Mouse (Mus musculus): ENCODE results near the gene Kcnab3. TPM values are rescaled to one million over a fixed set of nuclear protein-coding genes. Genes with fewer than 3 reads are reported as not detected.

Gene Kcnab3
- 1 to 10 TPM; 1.9 to 3.8 TPM for polyA plus RNA-seq (2017; shearing (Covaris generic))

GRCm38 (mm10) chr11:69325628-69326407, at the start of gene Kcnab3:
Gene Kcnab3 (plus strand): TSS chr11:69326258.

GRCm38 (mm10) chr11:69323667-69324111, 2.4 kb upstream of the Kcnab3 start, which contains the start of the genes Cntrob and Trappc1:
Gene Cntrob (minus strand): TSS chr11:69323775.
Gene Trappc1 (plus strand): TSS chr11:69323980.

GRCm38 (mm10) chr11:69340161-69341131, 14.4 kb downstream of the Kcnab3 start, which contains the start of gene Rnf227:
Gene Rnf227 (plus strand): TSS chr11:69340461.

GRCm38 (mm10) chr11:69369215-69369989, 43.3 kb downstream of the Kcnab3 start, which contains the start of gene Chd3:
Gene Chd3 (minus strand): TSS chr11:69369406.

Other genes starting within 250 kb of the Kcnab3 start
- gene Vamp2, start 237.8 kb upstream of the Kcnab3 start, polyA plus RNA-seq (2017; shearing (Covaris generic)): 100 to 1,000 TPM; 113 to 123 TPM
- 10 to 100 TPM in 1 of 2 experiments, 1 to 10 TPM in 1; 6.6 to 10.3 TPM for gene Per1, start 231.0 kb upstream of the Kcnab3 start, polyA plus RNA-seq (2017; shearing (Covaris generic))
- under 1 TPM in 1 of 2 experiments, not detected in 1; 0.08 TPM for gene Hes7, start 205.9 kb upstream of the Kcnab3 start, polyA plus RNA-seq (2017; shearing (Covaris generic))
- gene 9130213A22Rik, start 203.7 kb upstream of the Kcnab3 start, polyA plus RNA-seq (2017; shearing (Covaris generic)): under 1 TPM in 1 of 2 experiments, not detected in 1; 0.17 TPM
- gene Aloxe3, start 200.4 kb upstream of the Kcnab3 start, polyA plus RNA-seq (2017; shearing (Covaris generic)): under 1 TPM in 1 of 2 experiments, not detected in 1; 0.05 TPM
- gene Alox12b, start 169.3 kb upstream of the Kcnab3 start, polyA plus RNA-seq (2017; shearing (Covaris generic)): not detected
- 10 to 100 TPM in 1 of 2 experiments, 1 to 10 TPM in 1; 3.0 to 14.3 TPM for gene Alox8, start 128.4 kb upstream of the Kcnab3 start, polyA plus RNA-seq (2017; shearing (Covaris generic))
- under 1 TPM; 0.10 to 0.79 TPM for gene Gucy2e, start 89.2 kb upstream of the Kcnab3 start, polyA plus RNA-seq (2017; shearing (Covaris generic))
- gene Cntrob, start 2.5 kb upstream of the Kcnab3 start, polyA plus RNA-seq (2017; shearing (Covaris generic)): 10 to 100 TPM in 1 of 2 experiments, 1 to 10 TPM in 1; 4.3 to 12.7 TPM
- gene Trappc1, start 2.3 kb upstream of the Kcnab3 start, polyA plus RNA-seq (2017; shearing (Covaris generic)): 100 to 1,000 TPM; 106 to 112 TPM
- 1 to 10 TPM; 2.3 to 8.7 TPM for gene Rnf227, start 14.2 kb downstream of the Kcnab3 start, polyA plus RNA-seq (2017; shearing (Covaris generic))
- 100 to 1,000 TPM in 1 of 2 experiments, 10 to 100 TPM in 1; 81.9 to 111 TPM for gene Chd3, start 43.1 kb downstream of the Kcnab3 start, polyA plus RNA-seq (2017; shearing (Covaris generic))
- 100 to 1,000 TPM; 128 to 154 TPM for gene Naa38, start 69.2 kb downstream of the Kcnab3 start, polyA plus RNA-seq (2017; shearing (Covaris generic))
- gene Cyb5d1, start 69.4 kb downstream of the Kcnab3 start, polyA plus RNA-seq (2017; shearing (Covaris generic)): 10 to 100 TPM; 20.5 to 23.2 TPM
- under 1 TPM; 0.14 to 0.22 TPM for gene Tmem88, start 72.0 kb downstream of the Kcnab3 start, polyA plus RNA-seq (2017; shearing (Covaris generic))
- gene Kdm6b, start 87.4 kb downstream of the Kcnab3 start, polyA plus RNA-seq (2017; shearing (Covaris generic)): 1 to 10 TPM; 4.8 to 6.3 TPM
- under 1 TPM; 0.02 to 0.48 TPM for gene Dnah2, start 222.9 kb downstream of the Kcnab3 start, polyA plus RNA-seq (2017; shearing (Covaris generic))
- gene Efnb3, start 233.9 kb downstream of the Kcnab3 start, polyA plus RNA-seq (2017; shearing (Covaris generic)): under 1 TPM; 0.23 to 0.32 TPM